Mouse (Mus musculus): ENCODE data around the gene Vps37b. TPM values are rescaled to one million over a fixed set of nuclear protein-coding genes. Genes with fewer than 3 reads are reported as not detected.

The Vps37b gene
- polyA plus RNA-seq, 1 experiment from 2014 or later, result 54.0 TPM

DNA sequence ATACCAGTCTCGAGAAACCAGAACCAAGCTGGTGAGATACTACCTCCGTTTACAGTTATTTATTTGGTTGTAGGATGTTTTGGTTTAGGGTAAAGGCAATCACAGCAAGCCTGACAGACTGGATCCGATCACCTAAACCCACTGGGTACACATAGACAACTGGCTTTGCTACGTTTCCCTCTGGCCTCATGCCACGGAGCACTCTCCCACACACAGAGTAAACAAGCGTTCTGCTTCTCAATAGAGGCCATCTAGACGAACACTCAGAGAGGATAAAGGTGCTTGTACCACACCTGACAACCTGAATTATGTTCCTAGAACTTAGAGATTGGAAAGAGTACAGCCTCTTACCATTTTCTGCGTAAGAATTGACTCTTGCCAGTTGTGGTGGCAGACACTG, 71.9 kb downstream of the Vps37b start:
- Histone ChIP-seq H3K36me3 (no peaks in the 10 kb centered on the region), H3K9me3 (no peaks in the 10 kb centered on the region), H3K27me3 (ENCODE audit: insufficient read depth, poor library complexity, severe bottlenecking) (no peaks in the 10 kb centered on the region), H3K27ac (no peak overlapping the region), H3K4me3 (no peak overlapping the region), H3K4me1 (0 out of 2 replicates have a peak, but pooled peaks cover 9% of the 10 kb centered on the region)
- WGBS, result 75% methylated on average over 8 of the region's 8 CpGs
- no peak for DNase-seq (ENCODE audit: low spot score)

DNA sequence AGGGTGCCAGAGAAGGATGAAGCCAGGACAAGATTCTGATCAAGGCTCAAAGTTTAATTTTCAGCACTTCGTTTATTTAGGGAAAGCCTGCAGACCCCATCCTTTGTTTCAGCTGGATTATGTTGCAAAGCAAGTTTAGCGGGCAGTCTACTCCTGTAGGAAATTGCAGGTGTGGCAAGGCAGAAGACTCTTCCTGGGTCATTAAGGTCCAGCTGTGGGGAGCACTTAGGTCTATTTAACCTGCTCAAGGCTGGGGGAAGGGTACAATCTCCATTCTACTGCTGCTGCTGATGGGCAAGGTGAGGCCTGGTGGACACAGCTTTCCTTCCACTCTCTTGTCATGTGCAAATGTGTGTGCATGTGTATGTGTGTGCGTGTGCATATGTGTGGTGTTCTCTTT, 73.1 kb downstream of the Vps37b start:
- WGBS, result 76% methylated on average over 3 of the region's 3 CpGs
- DNase-seq (ENCODE audit: low spot score), result no peak
- no peaks in the 10 kb centered on the region for H3K36me3 ChIP-seq
- H3K9me3 ChIP-seq, result no peaks in the 10 kb centered on the region
- no peaks in the 10 kb centered on the region for H3K27me3 ChIP-seq (ENCODE audit: insufficient read depth, poor library complexity, severe bottlenecking)
- H3K4me1 ChIP-seq, result peaks cover 6% of the 10 kb centered on the region; the same call in 1 of the 2 replicates
- H3K27ac ChIP-seq, result no peak overlapping the region
- no peak overlapping the region for H3K4me3 ChIP-seq

DNA sequence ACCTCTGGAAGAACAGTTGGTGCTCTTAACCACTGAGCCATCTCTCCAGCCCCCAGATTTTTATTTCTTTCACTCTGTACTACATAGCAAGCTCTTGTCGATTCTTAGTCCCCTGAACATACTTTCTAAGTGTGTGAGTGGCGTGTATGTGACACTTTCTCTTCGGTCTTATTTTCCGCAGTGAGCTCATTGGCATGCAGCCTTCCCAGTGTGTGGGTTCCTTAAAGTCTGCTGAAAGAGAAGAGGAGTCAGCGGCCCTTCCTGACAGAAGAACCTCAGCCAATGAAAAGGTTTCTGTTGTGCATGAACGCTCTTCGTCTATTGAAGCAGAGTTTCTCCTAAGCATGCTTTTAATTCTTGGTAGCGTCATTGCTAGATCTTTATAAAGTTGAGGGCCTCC, 74.9 kb downstream of the Vps37b start:
- Histone ChIP-seq H3K36me3 (no peaks in the 10 kb centered on the region), H3K9me3 (no peaks in the 10 kb centered on the region), H3K27me3 (ENCODE audit: insufficient read depth, poor library complexity, severe bottlenecking) (no peaks in the 10 kb centered on the region), H3K4me1 (peaks cover 3% of the 10 kb centered on the region; the same call in 1 of the 2 replicates), H3K27ac (no peak overlapping the region), H3K4me3 (no peak overlapping the region)
- DNase-seq (ENCODE audit: low spot score), result no peak
- 88% methylated on average over 8 of the region's 8 CpGs for WGBS

Small RNA genes lying within 50 kb of the gene (microRNA-seq; reads per million reads assigned to microRNA genes)
- gene Mir7032, result 1.0 reads per million

Other genes starting within 250 kb of the Vps37b start
- gene Hcar2, start 166.8 kb downstream of the Vps37b start, polyA plus RNA-seq (2016; fragmentation: Nextera tagmentation; extraction: Ambion mirVana), result not detected in 2 replicates
- gene Hcar1, start 152.2 kb downstream of the Vps37b start, polyA plus RNA-seq (2016; fragmentation: Nextera tagmentation; extraction: Ambion mirVana), result not detected in 2 replicates
- 107 and 144 TPM in 2 replicates for gene Denr, start 125.1 kb downstream of the Vps37b start, polyA plus RNA-seq (2016; fragmentation: Nextera tagmentation; extraction: Ambion mirVana)
- gene Gm43518, start 104.9 kb downstream of the Vps37b start, polyA plus RNA-seq (2016; fragmentation: Nextera tagmentation; extraction: Ambion mirVana), result 2.4 and 2.7 TPM in 2 replicates
- gene Ccdc62, start 101.6 kb downstream of the Vps37b start, polyA plus RNA-seq (2016; fragmentation: Nextera tagmentation; extraction: Ambion mirVana), result 3.7 and 5.7 TPM in 2 replicates
- 6.5 and 8.4 TPM in 2 replicates for gene Hip1r, start 58.6 kb downstream of the Vps37b start, polyA plus RNA-seq (2016; fragmentation: Nextera tagmentation; extraction: Ambion mirVana)
- gene Abcb9, start 63.5 kb upstream of the Vps37b start, polyA plus RNA-seq (2016; fragmentation: Nextera tagmentation; extraction: Ambion mirVana), result 0.89 and 2.4 TPM in 2 replicates
- gene Ogfod2, start 80.0 kb upstream of the Vps37b start, polyA plus RNA-seq (2016; fragmentation: Nextera tagmentation; extraction: Ambion mirVana), result 19.6 and 20.1 TPM in 2 replicates
- gene Arl6ip4, start 83.8 kb upstream of the Vps37b start, polyA plus RNA-seq (2016; fragmentation: Nextera tagmentation; extraction: Ambion mirVana), result 86.9 and 116 TPM in 2 replicates
- 4.8 and 6.1 TPM in 2 replicates for gene Pitpnm2, start 217.5 kb upstream of the Vps37b start, polyA plus RNA-seq (2016; fragmentation: Nextera tagmentation; extraction: Ambion mirVana)

Data from heart, embryonic 10.5 days (tissue).